Mouse (Mus musculus) erythroblast, embryonic 14.5 days (primary cell): ENCODE results near the gene Hist1h4i. TPM values are rescaled to one million over a fixed set of nuclear protein-coding genes. Genes with fewer than 3 reads are reported as not detected.
A peak's percentile ranks its signal among the peaks of the same experiment; 100 is the strongest.

Experiments
- H3K27me3 ChIP-seq: 2 replicates; pipeline ENCODE4 v1.6.1; 2012; ENCODE audit warnings: inconsistent platforms; ENCODE audit not compliant: control insufficient read depth
- H3K36me3 ChIP-seq: 2 replicates; pipeline ENCODE4 v1.6.1; 2012; ENCODE audit warnings: mild to moderate bottlenecking, inconsistent platforms; ENCODE audit not compliant: control insufficient read depth
- H3K4me1 ChIP-seq: 2 replicates; pipeline ENCODE4 v1.6.1; 2012; ENCODE audit warnings: inconsistent platforms; ENCODE audit not compliant: control insufficient read depth
- H3K4me3 ChIP-seq: replicated peaks from 2 replicates; pipeline ENCODE3; 2012; ENCODE audit warnings: moderate library complexity, mild to moderate bottlenecking, inconsistent platforms
- H3K9me3 ChIP-seq: 2 replicates; pipeline ENCODE4 v1.6.1; 2012; ENCODE audit warnings: low read length, inconsistent platforms, mixed read lengths; ENCODE audit not compliant: control insufficient read depth
- GATA1 ChIP-seq: IDR thresholded peaks from 2 replicates; pipeline ENCODE4 v1.6.1; 2012; ENCODE audit warnings: low read length, inconsistent platforms, mixed read lengths
- TAL1 ChIP-seq: IDR thresholded peaks from 3 replicates; pipeline ENCODE4 v1.6.1; 2012; ENCODE audit warnings: low read length, inconsistent platforms, mixed read lengths
- polyA plus RNA-seq: library from polyadenylated mRNA; stranded (reverse); fragments of >175 nt; gene quantifications from 2 replicates; pipeline ENCODE4 v1.2.3, GENCODE M21; 2012

Hist1h4i gene
- polyA plus RNA-seq, 1 experiment: 24.7 TPM

- TF ChIP-seq TAL1 (no peak), GATA1 (no peak)
- Histone ChIP-seq H3K4me3 (peak overlapping the region; percentile 55), H3K9me3 (peaks cover 4% of the 10 kb centered on the region; the same call in 1 of the 2 replicates), H3K36me3 (no peaks in the 10 kb centered on the region), H3K27me3 (peaks cover 76% of the 10 kb centered on the region), H3K4me1 (peaks cover 26% of the 10 kb centered on the region)
Measured at GRCm38 (mm10) chr13:21995331-21995914, 45.7 kb downstream of the Hist1h4i start.

DNA sequence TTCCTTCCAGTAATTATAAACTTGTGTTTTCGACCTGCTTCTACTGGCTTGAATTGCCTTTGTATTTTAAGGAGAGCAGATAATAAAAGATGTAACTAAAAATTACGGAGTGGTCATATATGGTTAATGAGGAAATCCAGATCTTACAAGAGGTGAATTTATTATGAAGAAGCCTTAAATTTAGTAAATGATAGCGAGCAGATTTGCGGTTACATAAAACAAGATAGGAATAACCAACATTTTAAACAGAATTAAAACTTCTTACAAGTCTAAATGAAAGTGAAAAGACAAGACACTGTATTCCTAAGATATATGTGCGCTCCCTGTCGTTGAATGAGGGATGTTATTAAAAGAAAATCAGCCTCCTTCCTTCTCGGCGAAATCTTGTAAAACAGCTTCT lies 46.3 kb downstream of the Hist1h4i start:
- Histone ChIP-seq H3K4me1 (peaks cover 26% of the 10 kb centered on the region), H3K9me3 (peaks cover 4% of the 10 kb centered on the region; the same call in 1 of the 2 replicates), H3K4me3 (peak overlapping the region; percentile 55), H3K36me3 (no peaks in the 10 kb centered on the region), H3K27me3 (peaks cover 75% of the 10 kb centered on the region)
- TF ChIP-seq GATA1 (no peak), TAL1 (no peak)

DNA sequence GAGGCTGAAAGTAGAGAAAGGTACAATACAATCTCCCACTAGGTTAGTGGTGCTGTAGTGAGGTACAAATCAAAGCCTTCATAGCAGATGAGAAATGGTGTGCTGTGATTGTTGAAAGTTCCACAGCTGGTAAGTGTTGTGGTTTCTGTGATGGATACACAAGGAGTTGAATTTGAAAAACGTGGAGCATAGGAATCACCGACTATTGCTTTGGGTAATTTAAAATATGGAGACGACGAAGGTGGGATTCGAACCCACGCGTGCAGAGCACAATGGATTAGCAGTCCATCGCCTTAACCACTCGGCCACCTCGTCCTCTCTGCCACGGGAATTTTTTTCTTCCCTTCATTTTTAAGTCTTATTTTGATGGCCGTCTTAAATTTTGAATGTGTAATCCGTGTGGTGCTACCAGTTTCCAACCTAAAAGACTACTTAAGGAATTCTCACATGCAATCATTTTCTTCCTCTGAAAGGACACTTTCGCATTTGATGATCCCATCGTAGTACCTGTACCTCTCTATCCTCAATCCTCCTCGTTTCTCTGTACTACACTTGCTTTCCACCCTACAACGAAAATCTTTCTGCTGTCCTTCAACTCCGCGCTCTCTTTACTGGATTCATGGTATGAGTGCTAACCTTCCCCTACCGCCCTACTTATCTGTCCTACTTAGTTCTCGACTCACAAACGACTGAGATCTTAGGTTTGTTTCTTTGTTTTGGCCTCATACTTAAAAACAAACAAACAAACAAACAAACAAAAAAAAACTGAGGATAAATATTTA lies 47.0 kb downstream of the Hist1h4i start:
- peaks cover 26% of the 10 kb centered on the region for H3K4me1 ChIP-seq
- H3K9me3 ChIP-seq: peaks cover 4% of the 10 kb centered on the region; the same call in 1 of the 2 replicates
- TF ChIP-seq TAL1 (no peak), GATA1 (no peak)
- H3K27me3 ChIP-seq: peaks cover 70% of the 10 kb centered on the region
- H3K36me3 ChIP-seq: no peaks in the 10 kb centered on the region
- H3K4me3 ChIP-seq: peak overlapping the region; percentile 12

- no peak overlapping the region for H3K4me3 ChIP-seq
- peaks cover 4% of the 10 kb centered on the region; the same call in 1 of the 2 replicates for H3K9me3 ChIP-seq
- H3K36me3 ChIP-seq: no peaks in the 10 kb centered on the region
- peaks cover 26% of the 10 kb centered on the region for H3K4me1 ChIP-seq
- TF ChIP-seq TAL1 (no peak; the same call in 2 of the 3 replicates), GATA1 (no peak)
- H3K27me3 ChIP-seq: peaks cover 60% of the 10 kb centered on the region
Measured at GRCm38 (mm10) chr13:21992550-21992949, 48.6 kb downstream of the Hist1h4i start.

Other genes with a start within 250 kb of the Hist1h4i start
- 12.6 and 20.2 TPM in 2 replicates for gene Hist1h2bq, start 231.2 kb downstream of the Hist1h4i start, polyA plus RNA-seq
- gene Hist1h2ao, start 230.9 kb downstream of the Hist1h4i start, polyA plus RNA-seq: 4,119 and 4,310 TPM in 2 replicates
- gene Hist1h4m, start 229.6 kb downstream of the Hist1h4i start, polyA plus RNA-seq: 26.4 and 43.3 TPM in 2 replicates
- 0.78 and 5.7 TPM in 2 replicates for gene Hist1h4n, start 209.2 kb downstream of the Hist1h4i start, polyA plus RNA-seq
- 9,149 and 11,620 TPM in 2 replicates for gene Hist1h2ap, start 207.9 kb downstream of the Hist1h4i start, polyA plus RNA-seq
- 12.4 and 21.9 TPM in 2 replicates for gene Hist1h2br, start 207.6 kb downstream of the Hist1h4i start, polyA plus RNA-seq
- gene Zfp184, start 96.3 kb downstream of the Hist1h4i start, polyA plus RNA-seq: not detected in 2 replicates
- not detected in 2 replicates for gene Pom121l2, start 60.2 kb downstream of the Hist1h4i start, polyA plus RNA-seq
- not detected in 2 replicates for gene Prss16, start 31.6 kb downstream of the Hist1h4i start, polyA plus RNA-seq
- 105 and 181 TPM in 2 replicates for gene Hist1h2ah, start 5.8 kb downstream of the Hist1h4i start, polyA plus RNA-seq
- gene Hist1h2bk, start 5.5 kb downstream of the Hist1h4i start, polyA plus RNA-seq: 6.1 and 13.9 TPM in 2 replicates
- gene Hist1h2ag, start 1.6 kb upstream of the Hist1h4i start, polyA plus RNA-seq: 9.1 and 21.8 TPM in 2 replicates
- gene Hist1h2bj, start 1.9 kb upstream of the Hist1h4i start, polyA plus RNA-seq: 17.0 and 19.6 TPM in 2 replicates
- not detected in 2 replicates for gene Vmn1r188, start 43.1 kb upstream of the Hist1h4i start, polyA plus RNA-seq
- gene Vmn1r189, start 64.5 kb upstream of the Hist1h4i start, polyA plus RNA-seq: not detected in 2 replicates
- not detected in 2 replicates for gene Vmn1r191, start 142.6 kb upstream of the Hist1h4i start, polyA plus RNA-seq
- gene Vmn1r192, start 149.8 kb upstream of the Hist1h4i start, polyA plus RNA-seq: 0.01 TPM in 1 of 2 replicates, not detected in the other
- gene Vmn1r193, start 181.8 kb upstream of the Hist1h4i start, polyA plus RNA-seq: 0.01 TPM in 1 of 2 replicates, not detected in the other
- gene Vmn1r194, start 202.9 kb upstream of the Hist1h4i start, polyA plus RNA-seq: not detected in 2 replicates
- not detected in 2 replicates for gene Vmn1r195, start 229.2 kb upstream of the Hist1h4i start, polyA plus RNA-seq
- not detected in 2 replicates for gene Vmn1r196, start 248.6 kb upstream of the Hist1h4i start, polyA plus RNA-seq